Mouse (Mus musculus) T-helper 17 cell (primary cell): ENCODE results near the gene Btla.

ENCODE experiments used
- in situ Hi-C, 2 experiments: fragments of 300-600 bp; cut with MboI, MseI; formaldehyde crosslinking; loops; 1 replicate in 1 of 2; 2 replicates in 1 of 2; pipeline ENCODE4 v1.15.1; 2025; ENCODE audit warnings: high pct_unique_total_duplicates in 2 of 2

Btla gene

GRCm38 (mm10) chr16:45255183-45255861 lies 31.2 kb downstream of the Btla start:
- in situ Hi-C loops, result no loop called here

GRCm38 (mm10) chr16:45256895-45257294 lies 32.8 kb downstream of the Btla start:
- in situ Hi-C loops, result no loop called here

GRCm38 (mm10) chr16:45257567-45257966 lies 33.5 kb downstream of the Btla start:
- in situ Hi-C loops, result no loop called here

GRCm38 (mm10) chr16:45259663-45260062 lies 35.5 kb downstream of the Btla start:
- in situ Hi-C loops, result no loop called here

GRCm38 (mm10) chr16:45261321-45261720 lies 37.2 kb downstream of the Btla start:
- in situ Hi-C loops, result no loop called here

- in situ Hi-C loops, result no loop called here
Observed at GRCm38 (mm10) chr16:45262051-45262450, 37.9 kb downstream of the Btla start.

GRCm38 (mm10) chr16:45269886-45270285 lies 45.8 kb downstream of the Btla start:
- in situ Hi-C loops, result no loop called here

- in situ Hi-C loops, result no loop called here
Observed at GRCm38 (mm10) chr16:45283093-45283492, 59.0 kb downstream of the Btla start.

GRCm38 (mm10) chr16:45297806-45298205 lies 73.7 kb downstream of the Btla start:
- in situ Hi-C loops, result no loop called here
